Mouse (Mus musculus) kidney, embryonic 16.5 days (tissue): ENCODE measurements around the gene Map3k3. TPM values are rescaled to one million over a fixed set of nuclear protein-coding genes. Genes with fewer than 3 reads are reported as not detected.

Source experiments
- ATAC-seq: fragments of 200-750 bp; cut with Nextera tagmentation; 2 replicates; pipeline ENCODE4 v1.8.0; 2017; ENCODE audit warnings: moderate TSS enrichment; ENCODE audit not compliant: low FRiP score, low TSS enrichment
- H3K27ac ChIP-seq: fragments of 300-500 bp; sonication (generic); 2 replicates; pipeline ENCODE4 v1.5.1; 2014; ENCODE audit warnings: low read length
- H3K27me3 ChIP-seq: fragments of 300-500 bp; sonication (generic); 2 replicates; pipeline ENCODE4 v1.6.1; 2014; ENCODE audit warnings: low read length, control low read depth, mixed read lengths; ENCODE audit not compliant: insufficient read depth
- H3K36me3 ChIP-seq: fragments of 300-500 bp; sonication (generic); 2 replicates; pipeline ENCODE4 v1.6.1; 2014; ENCODE audit warnings: low read length, control low read depth, mixed read lengths; ENCODE audit not compliant: insufficient read depth
- H3K4me1 ChIP-seq: fragments of 300-500 bp; sonication (generic); 2 replicates; pipeline ENCODE4 v1.6.1; 2014; ENCODE audit warnings: low read length, control low read depth, mixed read lengths; ENCODE audit not compliant: insufficient read depth
- H3K4me2 ChIP-seq: fragments of 300-500 bp; sonication (generic); replicated peaks from 2 replicates; pipeline ENCODE4 v1.6.1; 2014; ENCODE audit warnings: low read depth, low read length
- H3K4me3 ChIP-seq: fragments of 300-500 bp; sonication (generic); 2 replicates; pipeline ENCODE4 v1.5.1; 2014; ENCODE audit warnings: mild to moderate bottlenecking, low read length
- H3K9ac ChIP-seq: fragments of 300-500 bp; sonication (generic); replicated peaks from 2 replicates; pipeline ENCODE4 v1.6.1; 2014; ENCODE audit warnings: low read length
- H3K9me3 ChIP-seq: fragments of 300-500 bp; sonication (generic); 2 replicates; pipeline ENCODE4 v1.6.1; 2016; ENCODE audit warnings: low read length, control low read depth
- WGBS: fragments of 180-500 bp; shearing (Covaris S2); extraction: QIAGEN DNeasy Blood & Tissue Kit; methylation state at CpG from one replicate; pipeline ENCODE4 v1.1.7; 2014; 5-methylcytosine and 5-hydroxymethylcytosine counted together
- polyA plus RNA-seq: library from polyadenylated mRNA; unstranded; fragments of >200 nt; fragmentation: Nextera tagmentation; extraction: Ambion mirVana; gene quantifications from 2 replicates; pipeline ENCODE4 v1.2.1, GENCODE M21; 2015

The Map3k3 gene
- polyA plus RNA-seq, 1 experiment from 2014 or later, result 22.6 TPM

DNA sequence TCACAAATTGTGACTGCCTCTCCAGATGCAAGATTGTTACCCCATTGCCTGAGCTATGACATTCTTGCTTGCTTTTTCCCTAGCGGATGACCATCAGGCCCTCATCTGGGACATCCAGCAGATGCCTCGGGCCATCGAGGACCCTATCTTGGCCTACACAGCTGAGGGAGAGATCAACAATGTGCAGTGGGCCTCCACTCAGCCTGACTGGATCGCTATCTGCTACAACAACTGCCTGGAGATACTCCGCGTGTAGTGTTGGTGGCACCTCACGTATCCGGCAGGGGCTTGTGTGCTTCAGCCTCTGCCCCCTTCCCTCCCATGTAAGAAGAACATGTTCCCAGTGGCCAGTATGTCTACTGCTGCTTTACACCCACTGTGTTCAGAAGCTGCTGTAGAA, 29.8 kb upstream of the Map3k3 start:
- Histone ChIP-seq H3K4me3 (no peak overlapping the region), H3K4me2 (no peak overlapping the region), H3K9ac (no peak overlapping the region), H3K27me3 (no peaks in the 10 kb centered on the region), H3K27ac (no peak overlapping the region), H3K4me1 (no peaks in the 10 kb centered on the region), H3K36me3 (peaks cover 67% of the 10 kb centered on the region), H3K9me3 (no peaks in the 10 kb centered on the region)
- ATAC-seq, result no peak
- 94% methylated on average over 8 of the region's 8 CpGs for WGBS

DNA sequence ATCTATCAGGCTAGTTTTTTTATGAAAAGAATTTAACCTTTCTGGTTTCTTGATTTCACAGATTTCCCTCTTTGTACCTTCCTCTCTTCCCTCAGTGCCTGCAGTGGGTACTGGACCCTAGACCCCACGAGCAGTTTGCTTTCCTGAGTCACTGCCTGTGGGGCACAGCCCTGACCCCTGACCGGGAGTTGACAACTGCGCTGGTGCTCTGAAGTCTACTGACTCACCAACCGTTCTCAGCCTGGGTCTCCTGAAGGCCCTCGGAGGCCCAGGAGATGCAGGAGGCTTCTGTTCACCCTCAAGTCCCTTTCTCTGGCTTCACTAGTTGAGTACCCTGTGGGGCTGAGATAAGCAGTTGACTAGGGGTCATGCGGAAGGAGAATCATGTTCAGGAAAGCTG, 29.1 kb upstream of the Map3k3 start:
- Histone ChIP-seq H3K36me3 (peaks cover 67% of the 10 kb centered on the region), H3K9ac (no peak overlapping the region), H3K4me3 (no peak overlapping the region), H3K4me1 (no peaks in the 10 kb centered on the region), H3K4me2 (no peak overlapping the region), H3K27me3 (no peaks in the 10 kb centered on the region), H3K9me3 (no peaks in the 10 kb centered on the region), H3K27ac (no peak overlapping the region)
- ATAC-seq, result no peak
- 87% methylated on average over 6 of the region's 6 CpGs for WGBS

DNA sequence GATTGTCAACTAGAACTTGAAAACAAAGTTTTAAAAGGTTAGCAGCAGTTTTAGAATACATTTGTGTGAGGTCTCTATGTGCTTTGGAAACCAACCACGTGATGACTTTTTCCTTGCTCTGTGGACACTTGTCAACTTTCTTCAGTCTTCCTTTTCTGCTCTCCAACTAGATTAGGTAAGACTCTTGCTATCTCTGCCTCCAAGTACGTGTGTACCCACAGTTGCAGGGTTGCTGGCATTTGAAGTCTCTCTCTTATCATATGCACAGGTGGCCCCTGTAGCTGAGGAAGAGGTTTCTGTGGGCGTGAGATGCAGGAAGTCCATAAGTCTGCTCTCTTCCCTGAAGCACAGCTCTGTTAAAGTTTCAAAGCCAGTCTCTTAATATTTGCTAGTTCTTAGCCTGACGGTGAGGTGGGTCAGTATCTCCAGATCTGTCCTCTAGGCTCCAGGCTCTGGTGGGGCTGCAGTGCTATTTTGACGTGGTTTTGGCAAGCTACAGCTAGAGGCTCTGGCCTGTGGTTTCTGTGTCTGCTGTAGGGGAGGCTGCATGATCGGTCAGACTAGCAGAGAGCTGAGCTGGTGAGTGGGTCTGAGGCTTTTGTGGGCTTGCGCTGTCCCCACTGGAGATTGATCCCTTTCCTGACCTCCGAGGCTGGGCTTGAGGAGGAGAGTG, 27.5 kb upstream of the Map3k3 start:
- Histone ChIP-seq H3K27me3 (no peaks in the 10 kb centered on the region), H3K9ac (no peak overlapping the region), H3K27ac (no peak overlapping the region), H3K36me3 (peaks cover 55% of the 10 kb centered on the region), H3K4me2 (no peak overlapping the region), H3K4me3 (no peak overlapping the region), H3K9me3 (no peaks in the 10 kb centered on the region), H3K4me1 (no peaks in the 10 kb centered on the region)
- ATAC-seq, result no peak
- WGBS, result 90% methylated on average over 8 of the region's 8 CpGs

DNA sequence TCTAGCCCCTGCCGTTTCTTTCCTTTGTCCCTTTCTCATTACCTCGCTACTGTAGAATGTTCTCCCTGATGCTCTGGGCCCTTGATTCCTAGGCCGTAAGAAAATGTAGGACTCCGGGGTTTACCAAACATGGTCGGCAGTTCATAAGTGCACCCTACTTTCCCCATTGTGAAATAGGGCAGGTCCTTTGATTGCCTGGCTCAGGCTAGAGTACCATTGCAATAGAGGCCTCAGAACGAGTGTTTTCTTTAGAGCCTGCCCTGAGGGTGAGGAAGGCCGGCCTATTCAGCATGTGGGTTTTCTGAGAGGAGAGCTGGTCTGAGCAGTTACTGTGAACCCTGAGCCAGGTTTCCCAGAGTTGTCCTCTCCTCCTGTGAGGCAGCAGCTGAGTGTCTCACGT, 26.4 kb upstream of the Map3k3 start:
- no peak overlapping the region for H3K9ac ChIP-seq
- H3K4me1 ChIP-seq, result no peaks in the 10 kb centered on the region
- H3K4me3 ChIP-seq, result no peak overlapping the region
- no peaks in the 10 kb centered on the region for H3K27me3 ChIP-seq
- H3K4me2 ChIP-seq, result no peak overlapping the region
- peaks cover 49% of the 10 kb centered on the region for H3K36me3 ChIP-seq
- no peak overlapping the region for H3K27ac ChIP-seq
- H3K9me3 ChIP-seq, result no peaks in the 10 kb centered on the region
- no peak for ATAC-seq
- WGBS, result 82% methylated on average over 8 of the region's 8 CpGs

DNA sequence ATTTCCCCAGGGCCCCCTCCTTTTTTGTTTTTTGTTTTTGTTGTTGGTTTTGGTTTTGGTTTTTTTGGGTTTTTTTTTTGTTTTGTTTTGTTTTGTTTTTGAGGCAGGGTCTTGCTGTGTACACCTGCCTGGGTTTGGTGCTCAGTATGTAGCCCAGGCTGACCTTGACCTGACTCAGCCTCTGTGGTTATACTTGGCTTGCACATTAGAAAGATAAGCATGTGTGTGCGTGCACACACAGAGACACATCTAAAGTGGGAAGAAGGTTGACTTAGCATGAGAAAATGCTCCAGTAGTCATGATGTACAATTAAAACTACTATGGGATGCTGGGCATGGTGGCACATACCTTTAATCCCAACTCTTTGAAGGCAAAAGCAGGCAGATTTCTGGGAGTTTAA, 23.9 kb upstream of the Map3k3 start:
- WGBS, result 89% methylated on average over 1 of the region's 1 CpGs
- H3K4me1 ChIP-seq, result no peaks in the 10 kb centered on the region

DNA sequence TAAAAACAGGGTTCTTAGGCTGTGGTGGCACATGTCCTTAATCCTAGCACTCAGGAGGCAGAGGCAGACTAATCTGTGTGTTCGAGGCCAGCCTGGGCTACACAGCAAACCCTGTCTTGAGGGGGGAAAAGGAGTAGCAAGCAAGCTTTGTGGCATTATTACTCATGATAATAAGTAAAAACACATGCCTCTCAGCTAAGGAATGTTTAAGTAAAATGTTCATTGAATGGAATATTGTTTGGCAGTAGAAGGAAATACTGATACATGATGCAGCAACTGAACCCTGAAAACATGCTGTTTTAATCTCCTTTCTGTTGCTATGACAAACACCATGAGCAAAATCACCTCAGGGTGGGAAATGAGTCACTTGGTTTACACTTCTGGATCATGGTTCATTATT, 23.1 kb upstream of the Map3k3 start:
- no peak for ATAC-seq
- Histone ChIP-seq H3K27me3 (no peaks in the 10 kb centered on the region), H3K36me3 (peaks cover 20% of the 10 kb centered on the region), H3K4me1 (no peaks in the 10 kb centered on the region), H3K4me2 (no peak overlapping the region), H3K9ac (no peak overlapping the region), H3K27ac (no peak overlapping the region), H3K9me3 (no peaks in the 10 kb centered on the region), H3K4me3 (no peak overlapping the region)
- WGBS, result 89% methylated on average over 1 of the region's 1 CpGs

More for the DNA sequence above, 23.9 kb upstream of the Map3k3 start:
- Histone ChIP-seq H3K9ac (no peak overlapping the region), H3K27ac (no peak overlapping the region), H3K4me2 (no peak overlapping the region), H3K27me3 (no peaks in the 10 kb centered on the region), H3K9me3 (no peaks in the 10 kb centered on the region), H3K4me3 (no peak overlapping the region), H3K36me3 (peaks cover 27% of the 10 kb centered on the region)
- ATAC-seq, result no peak

DNA sequence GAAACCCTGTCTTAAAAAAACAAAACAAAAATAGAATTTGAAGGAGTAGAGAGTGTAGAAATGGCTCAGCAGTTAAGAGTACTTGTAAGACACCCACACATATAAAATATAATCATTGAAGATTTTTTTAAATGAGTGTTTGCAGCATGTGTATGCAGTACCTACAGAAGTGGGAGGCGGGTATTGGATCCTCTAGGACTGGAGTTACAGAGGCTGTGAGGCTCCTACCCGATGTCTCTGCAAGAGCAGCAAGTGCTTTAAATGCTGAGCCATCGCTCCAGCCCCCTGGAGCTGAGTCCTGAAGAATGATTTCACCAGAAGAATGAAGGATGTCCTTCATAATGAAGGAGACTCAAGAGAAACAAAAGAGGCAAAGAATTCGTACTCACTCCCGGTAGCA, 20.7 kb upstream of the Map3k3 start:
- H3K4me1 ChIP-seq, result peaks cover 7% of the 10 kb centered on the region; the same call in 1 of the 2 replicates
- no peaks in the 10 kb centered on the region for H3K36me3 ChIP-seq
- H3K9ac ChIP-seq, result no peak overlapping the region
- no peak overlapping the region for H3K4me3 ChIP-seq
- no peak overlapping the region for H3K27ac ChIP-seq
- no peaks in the 10 kb centered on the region for H3K27me3 ChIP-seq
- 81% methylated on average over 5 of the region's 5 CpGs for WGBS
- ATAC-seq, result no peak
- H3K4me2 ChIP-seq, result no peak overlapping the region
- no peaks in the 10 kb centered on the region for H3K9me3 ChIP-seq

DNA sequence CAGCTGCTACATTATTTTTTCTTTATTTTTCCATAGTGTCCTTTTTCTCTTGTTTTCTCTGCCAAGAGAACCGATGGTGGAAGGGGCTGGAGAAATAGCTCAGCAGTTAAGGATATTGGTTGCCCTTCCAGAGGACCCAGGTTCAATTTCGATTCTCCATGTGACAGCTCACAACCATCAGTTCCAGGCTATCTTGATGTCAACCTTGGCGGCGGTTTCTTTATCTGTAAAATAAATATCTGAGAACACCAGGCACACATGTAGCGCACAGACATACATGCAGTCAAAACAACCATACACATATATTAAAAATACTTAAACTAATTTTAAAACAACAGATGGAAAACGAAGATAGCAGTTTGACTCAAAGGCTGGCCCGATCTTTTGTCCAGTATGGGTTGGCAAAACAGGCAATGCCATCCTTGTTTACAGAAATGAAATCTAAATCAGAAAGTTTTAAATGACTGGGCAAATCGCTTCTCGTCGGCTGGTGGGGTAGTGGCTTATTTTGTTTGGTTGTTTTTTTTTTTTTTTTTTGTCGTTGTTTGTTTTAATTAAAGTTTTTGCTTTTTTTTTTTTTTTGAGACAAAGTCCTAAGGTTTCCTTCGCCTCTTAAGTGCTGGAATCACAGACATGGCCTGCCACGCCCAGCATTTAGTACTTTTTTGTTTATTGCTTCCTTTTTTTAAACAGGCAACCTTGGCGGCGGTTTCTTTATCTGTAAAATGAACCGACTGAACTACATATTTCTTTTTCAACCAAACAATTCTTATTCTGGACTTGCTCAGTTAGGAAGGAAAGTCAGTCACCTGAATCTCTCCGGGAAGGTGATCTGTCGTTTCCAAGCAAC, 19.1 kb upstream of the Map3k3 start:
- Histone ChIP-seq H3K27me3 (no peaks in the 10 kb centered on the region), H3K4me1 (peaks cover 7% of the 10 kb centered on the region; the same call in 1 of the 2 replicates), H3K36me3 (no peaks in the 10 kb centered on the region), H3K4me2 (peak overlapping the region; percentile 77), H3K9ac (peak overlapping the region; percentile 89), H3K27ac (peak overlapping the region; percentile 75), H3K4me3 (peak overlapping the region; percentile 96), H3K9me3 (no peaks in the 10 kb centered on the region)
- WGBS, result 38% methylated on average over 18 of the region's 18 CpGs
- ATAC-seq, result no peak; the same call in 1 of the 2 replicates

DNA sequence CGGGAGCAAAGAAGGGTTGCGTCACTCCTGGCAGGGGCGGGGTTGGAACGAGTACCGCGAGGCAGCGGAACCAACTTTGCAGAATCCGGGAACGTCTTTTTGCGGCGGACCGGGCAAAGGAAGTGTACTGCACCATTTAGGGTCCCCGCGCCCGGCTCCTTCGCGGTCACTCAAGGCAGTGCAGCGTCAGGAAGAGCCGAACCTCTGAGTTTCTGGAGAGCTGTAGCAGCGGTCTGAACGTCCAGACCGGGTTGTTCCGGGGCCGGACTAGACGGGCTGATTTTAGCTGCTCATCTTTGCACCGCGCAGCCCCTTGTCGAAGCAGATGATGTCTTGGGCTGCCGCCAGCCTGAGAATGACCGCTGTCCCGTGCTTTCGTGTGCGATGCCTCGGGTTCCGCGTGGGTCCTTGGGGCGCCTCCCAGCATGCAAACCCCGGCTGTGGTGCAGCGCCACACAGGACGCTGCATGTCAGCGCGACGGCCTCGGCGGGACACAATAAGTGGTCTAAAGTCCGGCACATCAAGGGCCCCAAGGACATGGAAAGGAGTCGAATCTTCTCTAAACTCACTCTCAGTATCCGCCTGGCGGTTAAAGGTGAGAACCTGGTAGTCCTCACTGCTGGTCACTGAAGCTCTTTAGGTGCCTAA, 18.4 kb upstream of the Map3k3 start, which contains the start of gene Taco1:
Taco1 (plus strand) TSS at position 139 of the 649 bp plus-strand sequence.
- Histone ChIP-seq H3K36me3 (no peaks in the 10 kb centered on the region), H3K9me3 (no peaks in the 10 kb centered on the region), H3K4me1 (peaks cover 7% of the 10 kb centered on the region; the same call in 1 of the 2 replicates), H3K27me3 (no peaks in the 10 kb centered on the region), H3K4me3 (peak within 1 kb of the TSS; percentile 96), H3K9ac (peak within 1 kb of the TSS; percentile 89), H3K27ac (peak within 1 kb of the TSS; percentile 90), H3K4me2 (peak within 1 kb of the TSS; percentile 77)
- WGBS, result under 1% methylated on average over 49 of the region's 49 CpGs
- peak; percentile 98 for ATAC-seq
